Mouse (Mus musculus) adrenal gland, postnatal 0 days (tissue): ENCODE measurements around the gene Prl7b1. TPM values are rescaled to one million over a fixed set of nuclear protein-coding genes. Genes with fewer than 3 reads are reported as not detected.

Experiments
- polyA plus RNA-seq: library from polyadenylated mRNA; unstranded; fragments of >200 nt; fragmentation: Nextera tagmentation; extraction: Ambion mirVana; gene quantifications from 2 replicates; pipeline ENCODE4 v1.2.1, GENCODE M21; 2015

The Prl7b1 gene
- polyA plus RNA-seq, result 1.2 and 1.4 TPM in 2 replicates

GRCm38 (mm10) chr13:27610482-27610881 lies at the start of gene Prl7b1:
Prl7b1 (minus strand) TSS chr13:27610582.

GRCm38 (mm10) chr13:27642393-27642792 lies 32.0 kb upstream of the Prl7b1 start, which contains the start of gene Prl7a1:
Prl7a1 (minus strand) TSS chr13:27642493.

DNA sequence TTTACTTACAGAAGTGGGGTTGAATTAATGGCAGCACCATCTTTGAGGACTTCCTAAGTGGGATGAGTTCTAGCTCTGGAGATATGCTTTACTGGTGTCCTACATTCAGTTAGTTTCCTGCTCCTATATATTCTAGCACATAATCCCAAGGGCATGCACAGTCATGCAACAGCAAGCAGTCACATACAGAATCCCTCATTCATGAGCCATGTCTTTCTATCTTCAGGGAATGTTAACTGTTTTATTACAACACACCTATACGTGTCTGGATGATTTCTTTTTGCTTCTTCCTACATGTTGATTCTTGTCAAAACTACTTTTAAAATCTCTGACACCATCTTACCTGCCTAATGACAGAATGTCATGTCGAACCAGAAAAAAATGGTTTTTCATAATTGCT lies 28.3 kb downstream of the Prl7b1 start, which contains the start of gene Prl8a1:
Prl8a1 (minus strand) TSS at position 101 of the 400 bp plus-strand sequence.

DNA sequence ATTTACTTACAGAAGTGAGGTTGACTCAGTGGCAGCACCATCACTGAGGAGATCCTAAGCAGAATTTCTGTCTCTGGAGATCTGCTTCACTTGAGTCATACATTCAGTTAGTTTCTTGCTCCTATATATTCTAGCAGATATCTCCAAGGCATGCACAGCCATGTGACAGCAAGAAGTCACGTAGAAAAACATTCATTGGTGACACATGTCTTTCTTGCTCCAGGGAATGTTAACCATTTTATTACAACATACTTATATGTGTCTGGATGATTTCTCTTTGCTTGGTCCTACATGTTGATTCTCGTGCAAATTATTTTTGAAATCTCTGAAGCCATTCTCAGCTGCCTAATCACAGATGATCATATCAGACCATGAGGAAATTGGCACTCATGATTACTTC lies 45.9 kb downstream of the Prl7b1 start, which contains the start of gene Prl8a9:
Prl8a9 (minus strand) TSS at position 101 of the 400 bp plus-strand sequence.

Other genes with a start within 250 kb of the Prl7b1 start
- gene Prl2b1, start 219.7 kb downstream of the Prl7b1 start, polyA plus RNA-seq, result not detected in 2 replicates
- not detected in 2 replicates for gene Prl8a6, start 171.9 kb downstream of the Prl7b1 start, polyA plus RNA-seq
- not detected in 2 replicates for gene Prl8a8, start 97.4 kb downstream of the Prl7b1 start, polyA plus RNA-seq
- gene Prl8a9, start 46.0 kb downstream of the Prl7b1 start, polyA plus RNA-seq, result not detected in 2 replicates
- gene Prl8a1, start 28.4 kb downstream of the Prl7b1 start, polyA plus RNA-seq, result not detected in 2 replicates
- gene Prl7a1, start 31.9 kb upstream of the Prl7b1 start, polyA plus RNA-seq, result not detected in 2 replicates
- gene Prl7a2, start 57.5 kb upstream of the Prl7b1 start, polyA plus RNA-seq, result not detected in 2 replicates
- not detected in 2 replicates for gene Prl7d1, start 106.2 kb upstream of the Prl7b1 start, polyA plus RNA-seq
- gene Prl7c1, start 170.2 kb upstream of the Prl7b1 start, polyA plus RNA-seq, result not detected in 2 replicates
- gene Prl2a1, start 191.1 kb upstream of the Prl7b1 start, polyA plus RNA-seq, result not detected in 2 replicates
- not detected in 2 replicates for gene Prl2c1, start 238.8 kb upstream of the Prl7b1 start, polyA plus RNA-seq